15 mouse cellular contexts compared by ENCODE assay signal in the genomic region with DNA sequence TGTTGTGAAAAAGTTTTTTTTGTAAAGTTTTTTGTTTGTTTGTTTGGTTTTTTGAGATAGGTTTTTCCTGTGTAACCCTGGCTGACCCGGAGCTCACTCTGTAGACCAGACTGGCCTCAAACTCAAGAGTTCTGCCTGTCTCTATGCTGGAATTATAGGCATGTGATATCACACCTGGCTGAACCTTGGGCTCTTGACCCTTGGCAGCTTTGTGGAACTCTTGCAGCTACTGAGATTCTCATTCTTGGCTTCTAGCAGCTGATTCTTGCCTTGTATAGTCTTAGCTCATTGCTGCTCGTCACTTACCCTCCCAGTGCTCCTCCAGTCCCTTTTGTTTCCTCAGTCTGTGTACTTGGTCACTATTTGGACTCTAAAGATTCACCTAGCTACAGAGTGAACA. TPM values are rescaled to one million over a fixed set of nuclear protein-coding genes. Genes with fewer than 3 reads are reported as not detected.
A peak's percentile ranks its signal among the peaks of the same experiment; 100 is the strongest.
DNase-seq lines count a peak whose midpoint lies in the region; ATAC-seq and TF ChIP-seq lines count a peak whose summit lies in the region.
"Had no signal": no experiment of that assay in that cellular context is flagged by ENCODE, and none has a peak within 500 bp of the region (broad histone marks: within the 10 kb centered on the region; RNA-seq: fewer than 3 reads in every experiment).

No protein-coding gene starts in this region.

- H3K4me1 ChIP-seq in heart, embryonic 15.5 days (replicated peaks) = peaks cover 9% of the 10 kb centered on the region
- H3K4me1 ChIP-seq in heart, embryonic 12.5 days (replicated peaks) = peaks cover 6% of the 10 kb centered on the region
- peaks cover 14% of the 10 kb centered on the region for H3K4me1 ChIP-seq in liver, embryonic 15.5 days (replicated peaks)
- H3K4me1 ChIP-seq in liver, embryonic 12.5 days = peaks cover 25% of the 10 kb centered on the region
- no peaks in the 10 kb centered on the region for H3K4me1 ChIP-seq in intestine, postnatal 0 days (replicated peaks; ENCODE audit: control insufficient read depth, insufficient read depth, low read length)
- H3K4me1 ChIP-seq: midbrain, embryonic 12.5 days had no signal

- 0 out of 2 replicates have a peak, but pooled peaks cover 3% of the 10 kb centered on the region for H3K36me3 ChIP-seq in heart, embryonic 15.5 days
- H3K36me3 ChIP-seq in heart, embryonic 12.5 days = peaks cover 16% of the 10 kb centered on the region
- H3K36me3 ChIP-seq in liver, embryonic 15.5 days (replicated peaks) = peaks cover 19% of the 10 kb centered on the region
- peaks cover 44% of the 10 kb centered on the region for H3K36me3 ChIP-seq in liver, embryonic 12.5 days
- peaks cover 8% of the 10 kb centered on the region; the same call in 1 of the 2 replicates for H3K36me3 ChIP-seq in intestine, postnatal 0 days (ENCODE audit: control insufficient read depth, insufficient read depth)

- no peaks in the 10 kb centered on the region; the same call in 1 of the 2 replicates for H3K9me3 ChIP-seq in heart, embryonic 15.5 days (replicated peaks)
- no peaks in the 10 kb centered on the region for H3K9me3 ChIP-seq in heart, embryonic 12.5 days (replicated peaks)
- no peaks in the 10 kb centered on the region for H3K9me3 ChIP-seq in liver, embryonic 15.5 days (replicated peaks)
- H3K9me3 ChIP-seq in liver, embryonic 12.5 days (replicated peaks) = no peaks in the 10 kb centered on the region
- no peaks in the 10 kb centered on the region for H3K9me3 ChIP-seq in intestine, postnatal 0 days (ENCODE audit: control insufficient read depth)
- H3K9me3 ChIP-seq: midbrain, embryonic 12.5 days had no signal

- no peak for ATAC-seq in heart, embryonic 15.5 days (replicated peaks; ENCODE audit: insufficient number of reproducible peaks, insufficient read depth, low FRiP score, low read depth)
- ATAC-seq in heart, embryonic 12.5 days (ENCODE audit: insufficient number of reproducible peaks, low FRiP score) = no peak
- ATAC-seq in liver, embryonic 15.5 days (ENCODE audit: insufficient read depth) = no peak
- ATAC-seq in liver, embryonic 12.5 days = no peak
- peak; percentile 95 for ATAC-seq in intestine, postnatal 0 days
- ATAC-seq: hindbrain, embryonic 16.5 days had no signal

- no peaks in the 10 kb centered on the region for H3K27me3 ChIP-seq in heart, embryonic 15.5 days
- H3K27me3 ChIP-seq in heart, embryonic 12.5 days (replicated peaks) = no peaks in the 10 kb centered on the region
- no peaks in the 10 kb centered on the region for H3K27me3 ChIP-seq in liver, embryonic 15.5 days
- no peaks in the 10 kb centered on the region for H3K27me3 ChIP-seq in liver, embryonic 12.5 days (replicated peaks)
- H3K27me3 ChIP-seq in intestine, postnatal 0 days (replicated peaks; ENCODE audit: control insufficient read depth, insufficient read depth, low read length) = no peaks in the 10 kb centered on the region
- H3K27me3 ChIP-seq: limb, embryonic 12.5 days; midbrain, embryonic 12.5 days had no signal

- H3K4me3 ChIP-seq in heart, embryonic 15.5 days = no peak overlapping the region
- no peak overlapping the region for H3K4me3 ChIP-seq in heart, embryonic 12.5 days
- no peak overlapping the region for H3K4me3 ChIP-seq in liver, embryonic 15.5 days (replicated peaks)
- H3K4me3 ChIP-seq in liver, embryonic 12.5 days = no peak overlapping the region
- H3K4me3 ChIP-seq in intestine, postnatal 0 days (ENCODE audit: low read depth, low read length) = no peak overlapping the region
- H3K4me3 ChIP-seq: layer of hippocampus, adult 2 months; limb, embryonic 12.5 days; midbrain, embryonic 12.5 days had no signal

- H3K4me2 ChIP-seq in heart, embryonic 15.5 days = no peak overlapping the region
- H3K4me2 ChIP-seq in heart, embryonic 12.5 days = no peak overlapping the region
- no peak overlapping the region for H3K4me2 ChIP-seq in liver, embryonic 15.5 days
- no peak overlapping the region for H3K4me2 ChIP-seq in liver, embryonic 12.5 days
- no peak overlapping the region for H3K4me2 ChIP-seq in intestine, postnatal 0 days (replicated peaks; ENCODE audit: low read depth)
- H3K4me2 ChIP-seq: limb, embryonic 12.5 days; lung, embryonic 14.5 days; midbrain, embryonic 12.5 days had no signal

- 0 out of 2 replicates have a peak overlapping the region, but pooled peaks have one; percentile 22 for H3K27ac ChIP-seq in heart, embryonic 15.5 days
- no peak overlapping the region for H3K27ac ChIP-seq in heart, embryonic 12.5 days (ENCODE audit: poor library complexity, severe bottlenecking)
- H3K27ac ChIP-seq in liver, embryonic 15.5 days (replicated peaks) = 0 out of 2 replicates have a peak overlapping the region, but pooled peaks have one; percentile 16
- H3K27ac ChIP-seq in liver, embryonic 12.5 days = no peak overlapping the region
- peak overlapping the region; percentile 65 for H3K27ac ChIP-seq in intestine, postnatal 0 days (ENCODE audit: low read depth, low read length)
- H3K27ac ChIP-seq: layer of hippocampus, adult 2 months; limb, embryonic 12.5 days; midbrain, embryonic 12.5 days had no signal

- DNase-seq in lung, postnatal 36 days = peak; percentile 50
- no peak for DNase-seq in adrenal gland, postnatal 4 days (ENCODE audit: low spot score in 2 of 2)
- DNase-seq: cerebellum, adult 11-12 months; lung, embryonic 14.5 days; right cerebral cortex, adult 18-20 months; thymus, postnatal 25 days had no signal

- TF ChIP-seq CTCF in intestine, postnatal 0 days (IDR thresholded peaks at IDR 0.05; ENCODE audit: low read depth) = no peak

- WGBS in heart, embryonic 15.5 days = 58% methylated on average over 2 of the region's 2 CpGs
- WGBS in heart, embryonic 12.5 days = 64% methylated on average over 2 of the region's 2 CpGs
- WGBS in liver, embryonic 15.5 days (ENCODE audit: insufficient replicate concordance) = 67% methylated on average over 2 of the region's 2 CpGs
- 75% methylated on average over 2 of the region's 2 CpGs for WGBS in liver, embryonic 12.5 days (ENCODE audit: insufficient replicate concordance)
- 63% methylated on average over 2 of the region's 2 CpGs for WGBS in intestine, postnatal 0 days

- H3K9ac ChIP-seq in heart, embryonic 15.5 days = no peak overlapping the region
- H3K9ac ChIP-seq in heart, embryonic 12.5 days = no peak overlapping the region
- H3K9ac ChIP-seq in liver, embryonic 15.5 days = no peak overlapping the region
- H3K9ac ChIP-seq in liver, embryonic 12.5 days = no peak overlapping the region
- no peak overlapping the region for H3K9ac ChIP-seq in intestine, postnatal 0 days (ENCODE audit: low read depth, low read length)
- H3K9ac ChIP-seq: limb, embryonic 12.5 days; lung, embryonic 14.5 days; midbrain, embryonic 12.5 days had no signal

RNA-seq across cellular contexts. Expression of a gene that starts 13.6 kb away (rescaled TPM):
- 21.3 and 24.7 TPM in 2 replicates for polyA plus RNA-seq in heart, embryonic 15.5 days (2015; fragmentation: Nextera tagmentation; extraction: Ambion mirVana)
- polyA plus RNA-seq in heart, embryonic 12.5 days (2016; fragmentation: Nextera tagmentation; extraction: Ambion mirVana) = 30.9 and 36.9 TPM in 2 replicates
- 11.4 and 12.3 TPM in 2 replicates for polyA plus RNA-seq in liver, embryonic 15.5 days (2015; fragmentation: Nextera tagmentation; extraction: Ambion mirVana)
- 23.1 and 23.4 TPM in 2 replicates for polyA plus RNA-seq in liver, embryonic 12.5 days (2016; fragmentation: Nextera tagmentation; extraction: Ambion mirVana)
- 11.5 and 14.3 TPM in 2 replicates for polyA plus RNA-seq in intestine, postnatal 0 days (2015; fragmentation: Nextera tagmentation; extraction: Ambion mirVana)
- total RNA-seq in adrenal gland, postnatal 4 days (2021) = 10 to 100 TPM; 75.7 to 78.2 TPM

Comparison
In these comparisons a context has a peak if more than half of its experiments do, and no peak if none do; other contexts are left out.
1. H3K27ac ChIP-seq: peak in heart, embryonic 15.5 days (single experiment), liver, embryonic 15.5 days (single experiment) and intestine, postnatal 0 days (single experiment); none in heart, embryonic 12.5 days (single experiment) and liver, embryonic 12.5 days (single experiment).